Mouse (Mus musculus) spleen, postnatal 36 days (tissue): ENCODE measurements around the gene Gm11099.

Experiments used
- DNase-seq, 2 experiments: peaks; one replicate each; pipeline ENCODE4 v3.0.0; 2022; ENCODE audit warnings: low spot score in 2 of 2, mixed read lengths in 1 of 2

Gm11099 gene

DNA sequence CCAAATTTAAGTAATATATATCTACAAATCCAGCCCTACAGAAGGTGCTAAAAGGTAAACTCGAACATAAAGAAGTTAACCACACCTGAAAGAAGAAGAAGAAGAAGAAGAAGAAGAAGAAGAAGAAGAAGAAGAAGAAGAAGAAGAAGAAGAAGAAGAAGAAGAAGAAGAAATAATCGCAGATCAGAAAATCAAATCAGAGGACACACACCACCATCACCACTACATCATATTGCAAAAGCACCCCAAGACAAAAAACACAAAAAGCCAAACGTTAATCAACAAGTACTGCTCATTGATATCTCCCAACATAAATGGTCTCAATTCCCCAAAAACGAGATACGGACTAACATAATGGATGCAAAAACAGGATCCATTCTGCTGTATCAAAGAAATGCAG, at the start of gene Gm11099:
Gene Gm11099 (plus strand): TSS at position 301 of the 400 bp plus-strand sequence.
- DNase-seq, result no peak

DNA sequence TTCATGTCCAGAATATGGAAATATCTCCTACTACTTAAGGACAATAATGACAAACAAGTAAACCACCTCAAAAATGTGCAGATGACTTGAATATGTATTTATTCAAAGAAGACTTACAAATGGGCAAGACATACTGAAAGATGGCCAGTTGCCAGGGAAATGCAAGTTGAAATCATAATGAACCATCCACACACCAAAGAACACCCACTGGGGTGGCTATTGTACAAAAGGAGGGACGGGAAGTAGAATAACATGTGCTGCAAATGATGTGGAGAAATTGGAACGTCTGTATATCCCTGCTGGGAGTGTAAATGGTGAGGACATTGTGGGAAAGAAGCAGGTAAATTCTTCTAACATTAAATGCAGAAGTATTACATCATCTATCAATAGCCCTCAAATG, 46.3 kb upstream of the Gm11099 start:
- no peak for DNase-seq

DNA sequence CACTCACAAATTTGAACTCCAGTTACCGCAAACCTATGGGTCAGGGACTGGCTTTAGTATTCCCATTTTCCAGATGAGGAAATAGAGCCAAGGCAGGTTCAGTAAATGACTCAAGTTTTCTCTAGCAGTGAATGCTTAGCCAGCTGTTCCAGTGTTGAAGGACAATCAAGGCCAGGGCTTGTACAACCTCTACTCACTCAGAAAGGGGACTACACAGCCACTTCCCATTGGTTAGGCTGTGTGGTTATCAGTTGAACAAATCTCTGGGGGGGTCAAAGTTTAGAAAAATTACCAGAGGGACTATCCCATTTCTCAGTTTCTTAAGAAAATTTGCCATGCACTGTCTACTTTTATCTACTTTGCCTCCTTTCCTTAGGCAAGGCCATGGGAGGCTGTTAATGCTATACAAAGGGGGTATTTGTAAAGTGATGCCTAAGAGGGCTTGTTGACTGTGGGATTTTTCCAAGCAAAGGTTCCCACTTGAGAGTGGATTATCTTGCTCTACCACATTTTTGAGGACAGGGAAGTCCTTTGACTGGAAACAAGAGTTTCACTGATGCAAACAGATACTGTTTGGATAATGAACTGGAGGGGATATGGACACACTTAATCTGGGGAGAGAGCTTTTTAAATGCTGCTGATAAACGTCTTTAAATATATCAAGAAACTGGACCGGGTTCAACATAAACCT, 30.2 kb upstream of the Gm11099 start:
- no peak for DNase-seq

DNA sequence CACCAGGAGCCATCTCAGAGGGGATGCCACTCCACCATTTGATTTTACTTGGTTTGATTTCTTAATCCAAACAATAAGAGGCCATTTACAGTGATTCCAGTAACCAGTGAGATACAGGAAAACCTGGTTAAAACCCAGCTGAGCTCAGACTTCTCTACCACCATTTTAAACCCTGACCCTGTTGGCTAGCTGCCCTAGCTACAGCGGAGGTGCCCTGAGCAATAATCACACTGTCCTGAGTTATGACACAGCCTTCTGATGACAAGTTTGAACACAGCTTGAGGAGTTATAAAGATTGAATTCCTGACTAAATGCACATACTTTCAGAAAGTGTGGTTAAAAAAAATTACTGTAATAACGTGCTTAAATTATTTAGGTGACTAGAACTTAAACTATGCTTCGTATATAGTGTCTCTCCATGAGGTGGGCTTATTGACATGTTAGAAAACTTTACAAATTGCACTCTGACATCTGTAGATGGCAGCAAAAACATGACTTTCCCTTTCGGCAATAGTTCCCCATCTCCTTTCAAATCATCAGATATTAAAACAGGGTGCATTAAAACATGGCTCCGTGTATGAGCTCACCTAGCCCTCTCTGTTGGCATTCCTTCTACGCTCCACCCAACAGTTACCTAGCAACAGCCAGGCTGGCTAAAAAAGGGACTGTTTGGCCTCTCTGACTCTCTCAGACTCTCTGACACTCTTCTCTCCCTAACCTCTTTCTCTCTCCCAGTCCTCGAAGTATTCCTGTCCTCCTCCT, 29.1 kb upstream of the Gm11099 start:
- no peak for DNase-seq

DNA sequence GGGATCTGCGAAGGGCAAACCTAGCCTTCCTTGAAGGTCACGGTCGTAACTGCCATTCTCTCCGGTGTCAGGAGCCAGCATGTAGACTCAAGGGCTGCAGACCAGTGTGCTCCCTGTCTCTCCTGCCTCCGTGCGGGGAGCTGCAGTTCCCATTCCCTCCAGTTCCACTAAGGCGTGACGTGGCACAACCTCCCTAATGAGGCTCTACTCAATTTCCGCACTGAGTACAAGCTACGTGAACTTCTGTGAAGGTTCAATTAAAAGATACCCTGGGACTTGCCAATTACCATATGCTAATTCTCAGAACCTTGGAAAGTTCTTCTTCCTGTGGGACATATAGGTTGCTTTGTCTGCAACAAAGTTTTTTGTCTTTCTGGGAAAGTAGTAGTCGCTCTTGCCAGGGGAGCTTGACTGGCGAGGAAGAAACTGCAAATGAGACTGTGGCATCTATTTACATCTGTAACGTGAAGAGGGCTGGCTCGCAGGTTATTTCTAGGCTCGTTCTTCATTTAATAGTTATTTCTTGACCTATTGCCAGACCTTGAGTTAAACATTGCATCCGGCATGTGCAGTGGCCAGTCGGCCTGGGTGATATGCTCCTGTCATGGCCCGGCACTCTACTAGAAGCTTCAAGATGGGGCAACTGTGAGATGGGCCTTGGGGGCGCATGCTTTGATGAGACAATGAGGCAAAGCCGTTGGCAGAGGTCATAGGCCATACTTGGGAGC, 26.8 kb upstream of the Gm11099 start:
- DNase-seq, result no peak

DNA sequence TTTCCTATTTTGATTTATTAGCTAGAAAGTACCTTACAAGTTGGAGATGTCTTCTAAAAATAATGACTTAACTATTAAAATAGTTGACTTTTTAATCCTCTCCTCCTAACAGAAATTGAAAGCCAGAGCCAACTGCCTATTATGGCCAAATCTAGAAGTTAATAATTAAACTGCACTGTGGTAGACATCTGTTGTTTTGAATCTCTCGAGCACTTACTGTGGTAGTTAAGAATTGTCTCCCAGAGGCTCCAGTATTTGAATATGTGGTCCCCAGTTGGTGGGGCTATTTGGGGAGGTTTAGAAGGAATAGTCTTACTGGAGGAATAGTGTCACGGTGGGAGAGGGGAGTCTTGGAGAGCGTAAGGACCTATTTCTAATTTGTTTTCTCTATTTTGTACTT, 18.2 kb upstream of the Gm11099 start:
- no peak for DNase-seq

DNA sequence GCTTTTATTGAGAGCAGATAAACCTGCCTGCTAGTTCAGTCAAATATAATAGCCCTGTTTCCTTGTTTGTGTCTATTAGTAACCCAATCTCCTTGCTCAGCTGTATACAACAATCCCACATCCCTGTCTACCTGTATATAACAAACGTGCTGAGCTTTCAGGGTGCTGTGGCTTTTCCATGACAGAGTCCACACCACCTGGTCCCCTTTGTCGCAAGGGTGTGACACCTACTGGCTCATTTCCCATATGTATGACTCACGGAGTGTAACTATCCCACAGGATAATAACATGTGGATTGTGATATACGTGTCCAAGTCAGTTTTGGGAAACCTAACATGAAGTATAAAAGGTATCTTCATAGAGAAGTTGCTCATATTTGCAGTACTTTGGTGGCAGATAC, 16.8 kb upstream of the Gm11099 start:
- no peak for DNase-seq

DNA sequence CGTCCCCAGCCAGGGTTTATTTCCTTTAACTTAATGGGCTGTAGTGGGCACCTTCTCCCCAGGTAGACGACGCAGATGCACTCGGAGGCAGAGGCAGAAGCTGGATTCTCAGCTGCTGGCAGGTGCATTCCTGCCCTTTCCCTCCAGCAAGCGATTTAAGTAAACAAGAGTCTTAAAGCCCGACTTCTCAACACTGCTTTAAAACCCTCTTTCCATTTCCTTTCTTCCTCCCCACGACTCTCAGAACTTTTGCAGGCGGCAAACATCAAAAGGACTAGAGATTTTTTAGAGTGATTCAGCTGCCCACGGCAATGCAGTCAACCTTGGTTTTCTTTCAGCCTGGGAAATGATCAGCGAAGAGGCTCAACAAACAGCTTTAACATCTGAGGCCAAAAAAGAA, 14.7 kb upstream of the Gm11099 start:
- peak; percentile 2 to 17 for DNase-seq

DNA sequence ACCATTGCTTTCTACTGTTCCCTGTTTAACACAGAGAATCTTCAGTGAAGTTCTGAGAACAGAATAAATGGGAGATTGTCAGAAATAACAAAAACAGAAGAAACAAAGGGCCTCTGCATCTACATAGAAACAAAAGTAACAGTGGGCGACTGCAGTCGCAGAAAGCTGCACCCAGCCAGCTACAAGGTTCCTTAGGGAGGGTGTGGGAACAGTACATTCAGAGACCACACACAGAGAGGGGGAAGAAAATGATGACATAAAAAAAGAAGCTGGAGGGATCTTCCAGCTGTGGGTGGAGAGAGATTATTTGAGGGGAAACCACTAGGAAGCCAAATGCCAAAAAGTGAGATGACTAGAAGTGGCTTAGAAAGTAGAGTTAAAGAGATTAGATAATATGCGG, 20.6 kb downstream of the Gm11099 start:
- no peak for DNase-seq

DNA sequence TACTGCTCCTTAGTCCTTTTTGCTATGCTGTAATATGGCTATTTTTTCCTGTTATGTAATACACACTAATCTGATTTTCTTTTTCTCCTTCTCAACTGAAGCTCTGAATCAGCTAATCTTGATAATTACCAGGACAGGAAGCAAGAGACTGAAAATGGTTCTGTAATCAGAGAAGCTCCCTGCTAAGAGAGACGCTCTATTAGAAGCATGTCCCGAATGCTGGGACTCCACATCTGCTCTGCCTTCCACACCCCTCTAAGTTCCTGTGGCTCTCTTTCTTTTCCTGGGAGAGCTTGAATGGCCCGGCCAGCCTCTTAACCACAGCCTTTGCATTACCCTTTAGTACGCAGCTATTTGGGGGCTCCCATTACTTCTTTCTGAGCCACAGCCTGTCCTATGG, 45.8 kb downstream of the Gm11099 start:
- DNase-seq, result no peak

DNA sequence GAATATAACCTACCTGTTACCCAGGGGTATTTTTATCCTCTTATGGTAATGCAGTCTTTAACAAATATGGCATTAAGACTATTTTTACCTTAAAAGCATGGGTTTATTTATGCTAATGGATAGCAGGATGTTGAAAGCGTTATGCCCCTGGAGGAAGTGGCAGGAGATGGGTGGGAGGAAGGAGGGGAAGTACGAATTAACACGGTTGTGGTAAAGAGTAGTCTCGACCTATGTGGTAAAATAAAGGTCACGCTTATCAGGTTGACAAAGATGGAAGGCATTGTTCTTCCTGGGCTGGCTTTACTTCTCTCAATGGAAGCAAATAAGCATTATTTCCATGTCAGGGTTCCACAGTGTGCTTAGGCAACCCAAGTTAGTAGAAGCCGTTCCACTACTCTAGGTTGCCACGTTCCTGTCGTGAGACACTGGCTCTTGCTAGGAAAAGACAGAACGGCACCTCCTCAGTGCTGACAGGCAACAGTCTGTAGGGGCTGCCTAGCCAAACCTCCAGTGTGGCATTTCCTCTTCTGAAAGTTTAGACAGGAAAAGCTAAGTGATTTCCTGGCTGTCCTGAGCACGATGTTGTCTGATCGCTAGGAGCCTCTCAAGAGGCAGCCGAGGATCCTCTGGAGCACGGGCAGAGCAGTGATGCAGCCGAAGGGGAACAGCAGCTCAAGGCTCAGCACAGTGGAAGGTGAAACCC, 47.7 kb downstream of the Gm11099 start:
- peak; percentile 4 to 9 for DNase-seq

DNA sequence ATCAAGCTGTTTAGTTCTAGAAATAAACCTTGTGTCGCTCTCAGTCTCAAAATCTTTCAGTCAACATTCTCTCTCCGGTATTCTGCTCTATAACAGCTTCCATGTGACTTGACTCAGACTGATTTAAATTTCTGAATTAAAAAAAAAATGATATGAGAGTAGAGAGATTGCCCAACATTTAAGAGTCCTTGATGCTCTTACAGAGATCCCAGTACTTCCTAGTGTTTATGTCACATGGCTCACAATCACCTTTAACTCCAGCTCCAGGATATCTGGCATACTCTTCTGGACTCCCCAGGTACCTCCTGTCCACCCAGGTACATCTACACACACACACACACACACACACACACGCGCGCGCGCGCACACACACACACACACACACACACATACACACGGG, 53.1 kb downstream of the Gm11099 start:
- DNase-seq, result no peak

DNA sequence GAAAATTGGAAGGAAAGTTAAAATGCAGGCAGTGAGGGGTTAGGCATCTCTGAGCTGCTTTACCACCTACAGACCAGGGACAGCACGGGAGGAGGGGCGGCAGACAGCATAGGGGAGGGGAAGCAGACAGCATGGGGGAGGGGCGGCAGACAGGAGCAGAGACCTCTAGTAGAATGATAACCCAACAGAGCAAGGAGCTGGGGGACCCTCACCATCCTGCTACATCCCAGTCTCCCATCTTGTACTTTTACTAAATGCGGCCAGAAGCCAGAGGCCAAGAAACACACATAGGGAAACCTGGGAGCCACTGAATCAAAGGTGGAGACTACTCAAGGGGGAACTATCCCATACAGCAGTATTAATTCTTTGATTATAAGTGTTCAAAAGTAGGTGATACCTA, 59.1 kb downstream of the Gm11099 start:
- no peak for DNase-seq

DNA sequence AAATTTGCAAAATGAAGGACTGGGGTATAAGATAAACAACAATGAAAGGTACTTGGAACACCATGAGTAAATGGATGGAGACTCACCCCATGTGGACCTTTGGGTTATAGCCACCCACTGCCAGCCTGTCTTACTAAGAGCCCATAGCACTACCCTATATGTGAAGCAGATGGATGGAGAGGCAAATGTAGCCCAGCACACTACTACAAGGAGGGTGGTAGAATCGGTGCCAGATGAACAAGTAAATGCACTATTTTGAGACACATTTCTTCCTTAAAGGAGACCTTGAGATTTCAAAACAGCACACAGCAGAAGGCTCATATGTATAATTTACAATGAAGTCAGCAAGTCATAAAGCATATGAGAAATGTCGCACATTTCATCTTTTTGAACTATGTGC, 66.3 kb downstream of the Gm11099 start:
- DNase-seq, result no peak

DNA sequence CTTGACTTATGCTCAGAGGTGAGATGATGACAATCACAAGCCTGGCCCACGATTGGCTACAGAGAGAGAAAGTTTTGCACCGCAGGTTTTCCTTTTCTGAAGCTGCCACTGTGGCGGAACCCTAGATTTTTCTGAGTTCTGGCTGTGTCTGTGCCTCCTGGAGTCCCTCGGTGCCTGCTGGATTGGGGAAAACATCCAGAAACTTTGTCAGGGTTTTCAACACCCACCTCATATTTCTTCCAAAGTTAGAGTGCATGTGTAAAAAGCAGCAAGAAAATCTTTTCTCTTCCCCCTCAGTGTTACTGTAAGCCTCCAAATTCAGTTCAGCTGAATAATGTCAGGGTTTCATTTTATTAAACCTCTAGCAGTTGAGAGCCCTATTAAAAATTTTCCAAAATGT, 82.1 kb downstream of the Gm11099 start:
- no peak for DNase-seq

DNA sequence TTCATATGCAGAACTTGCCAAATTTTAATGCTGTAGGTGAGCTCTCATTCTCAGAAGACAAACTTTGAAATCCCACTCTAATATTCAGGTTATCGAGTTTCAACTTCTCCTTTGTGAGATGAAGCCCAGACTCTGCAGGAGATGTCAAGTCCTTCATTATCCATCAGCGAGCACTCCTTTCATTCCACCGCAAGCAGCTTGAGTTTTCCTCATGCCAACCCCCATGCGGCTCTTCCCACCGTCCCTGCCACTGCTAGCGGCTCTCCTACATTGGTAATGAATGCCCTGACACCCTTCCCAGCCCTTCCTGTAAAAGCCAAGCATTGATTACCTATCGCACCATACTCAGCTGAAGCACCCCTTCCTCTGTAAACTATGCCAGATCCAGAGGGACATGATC, 89.6 kb downstream of the Gm11099 start:
- no peak for DNase-seq

DNA sequence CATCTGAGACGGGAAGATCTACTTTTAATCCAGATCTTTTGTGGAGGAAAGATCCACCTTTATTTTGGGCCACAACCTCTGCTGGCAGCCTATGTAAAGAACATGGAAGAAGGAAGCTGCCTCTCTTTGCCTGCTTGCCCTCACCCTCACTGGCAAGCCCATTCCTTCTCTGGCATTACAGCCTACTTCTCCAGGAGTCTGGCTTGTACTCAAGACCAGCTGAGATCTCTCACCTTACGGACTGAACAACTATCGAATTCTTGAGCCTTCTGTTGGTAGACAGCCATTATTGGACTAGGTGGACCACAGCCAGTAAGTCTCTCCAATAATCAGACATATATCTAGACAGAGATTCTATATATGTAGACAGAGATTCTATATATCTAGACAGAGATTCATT, 92.9 kb downstream of the Gm11099 start:
- DNase-seq, result no peak

DNA sequence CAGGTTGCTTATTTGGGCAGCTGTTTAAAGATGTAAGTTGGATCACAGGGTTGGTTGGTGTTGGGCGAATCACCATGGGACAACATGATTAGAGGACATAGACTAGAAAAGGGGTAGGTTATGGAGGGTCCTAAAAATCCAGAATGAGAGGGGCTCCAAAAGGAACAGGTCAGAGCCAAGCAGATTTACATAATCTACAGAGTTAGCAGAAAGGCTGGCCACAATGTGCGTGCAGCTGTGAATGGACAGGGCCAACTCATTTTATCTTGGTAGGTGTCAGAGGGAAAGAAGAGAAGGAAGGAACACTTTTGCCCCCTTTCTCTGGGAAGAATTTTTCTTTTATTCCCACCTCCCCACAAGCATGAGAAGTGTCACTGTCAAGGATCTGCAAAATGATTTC, 97.1 kb downstream of the Gm11099 start:
- DNase-seq, result no peak

DNA sequence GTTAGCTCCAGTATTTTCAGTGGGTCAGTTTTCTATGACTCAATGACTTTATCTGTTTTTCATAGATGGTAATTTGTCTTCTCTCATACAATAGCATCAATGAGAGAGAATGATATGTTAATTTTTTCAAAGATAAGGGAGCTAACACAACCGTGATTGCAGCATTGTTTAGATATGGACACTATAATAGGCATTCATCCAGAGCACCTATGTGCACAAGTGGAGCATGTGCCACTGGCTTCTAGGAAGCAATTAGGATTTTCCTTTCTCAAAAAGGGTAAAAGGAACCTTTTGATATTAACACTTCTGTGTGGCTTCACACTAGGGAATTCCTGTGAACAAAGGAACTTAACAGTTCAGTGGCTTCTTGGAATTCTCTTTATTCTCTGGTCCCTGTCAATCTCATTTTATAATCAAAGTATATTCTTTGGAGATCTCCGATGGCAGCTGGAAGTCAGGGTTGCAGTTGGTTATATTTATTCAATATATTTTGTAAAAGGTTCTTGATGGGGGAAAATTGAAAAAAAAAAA, 97.6 kb downstream of the Gm11099 start:
- DNase-seq, result no peak
